Mouse (Mus musculus) left cerebral cortex, postnatal 14 days (tissue): Measurements from ENCODE around the gene Mylk. TPM values are rescaled to one million over a fixed set of nuclear protein-coding genes. Genes with fewer than 3 reads are reported as not detected.
"Not testable (repeated sequence)": the region's sequence is repeated elsewhere in the genome, so short reads cannot be mapped to it uniquely, and the experiment has no call there.

Experiments
- DNase-seq, 2 experiments: peaks; one replicate each; pipeline ENCODE4 v3.0.0; 2021 to 2022; ENCODE audit warnings: low spot score in 2 of 2, mixed read lengths in 1 of 2
- intact Hi-C: fragments of 180-260 bp; cut with DNase I; formaldehyde crosslinking; loops from one replicate; pipeline ENCODE4 v1.15.1; 2025
- long read RNA-seq, 2 experiments: library from polyadenylated mRNA; stranded (forward); transcript quantifications; one replicate each; pipeline ENCODE4 v2.0.0; 2021
- total RNA-seq, 2 experiments: library from RNA; stranded (reverse); gene quantifications; 2 replicates each; pipeline ENCODE4 v1.2.3; 2021

Gene Mylk
- total RNA-seq = 10 to 100 TPM; 11.9 to 13.9 TPM
- long read RNA-seq, experiment 1, partial matches to known transcripts = 3 of 4 reads
- long read RNA-seq, experiment 1, other reads (novel, unspliced or antisense) = 1 of 4 reads
- long read RNA-seq, experiment 2, partial matches to known transcripts = 1 of 4 reads
- long read RNA-seq, experiment 2, other reads (novel, unspliced or antisense) = 3 of 4 reads

DNA sequence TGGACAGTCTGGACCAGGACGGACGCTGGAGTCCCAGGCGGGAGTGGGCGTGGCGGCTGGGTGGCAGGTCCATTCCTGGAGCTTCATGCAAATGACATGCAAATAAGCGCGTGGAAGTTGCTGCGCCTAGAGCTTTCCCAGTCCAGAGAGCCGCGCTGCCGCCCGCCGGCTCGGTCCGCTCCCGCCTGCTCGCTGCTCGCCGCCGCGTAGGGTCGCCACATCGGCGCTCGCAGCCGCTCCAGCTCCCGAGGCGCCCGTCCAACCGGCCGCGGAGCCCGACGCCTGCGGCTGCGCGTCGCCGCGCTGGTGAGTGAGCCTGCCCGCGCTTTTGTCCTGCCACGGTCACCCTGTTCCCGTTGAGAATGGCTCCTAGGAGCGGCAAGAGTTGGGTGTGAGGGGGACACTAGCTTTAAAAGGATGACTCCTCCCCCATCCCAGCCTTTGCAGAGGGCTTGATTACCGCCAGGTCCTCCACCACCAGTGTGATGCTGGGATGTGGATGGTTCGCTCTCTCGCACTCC lies at the start of gene Mylk:
TSS of gene Mylk (plus strand) at position 146 of the 521 bp plus-strand sequence.
- intact Hi-C loops = loop anchor here (10.0 kb wide), 1 partner anchor 130 kb away; no protein-coding TSS in a partner anchor
- DNase-seq = peak; percentile 21 to 68

DNA sequence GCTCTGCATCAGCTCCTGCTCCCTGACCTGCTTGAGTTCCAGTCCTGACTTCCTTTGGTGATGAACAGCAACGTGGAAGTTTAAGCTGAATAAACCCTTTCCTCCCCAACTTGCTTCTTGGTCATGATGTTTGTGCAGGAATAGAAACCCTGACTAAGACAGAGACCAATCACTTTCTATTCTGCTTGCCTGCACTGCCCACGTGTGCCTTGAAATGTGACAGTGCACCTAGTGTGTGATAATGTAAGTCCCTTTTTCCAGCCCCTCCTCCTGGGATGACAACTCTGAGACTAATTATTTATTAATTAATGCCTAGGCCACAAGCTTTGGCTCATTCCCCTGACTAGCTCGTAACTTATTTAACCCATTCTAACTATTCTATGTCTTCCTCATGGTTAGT lies 46.3 kb upstream of the Mylk start:
- intact Hi-C loops = loop anchor here (10.0 kb wide), 1 partner anchor 394 kb away; no protein-coding TSS in a partner anchor
- not testable (repeated sequence) for DNase-seq

DNA sequence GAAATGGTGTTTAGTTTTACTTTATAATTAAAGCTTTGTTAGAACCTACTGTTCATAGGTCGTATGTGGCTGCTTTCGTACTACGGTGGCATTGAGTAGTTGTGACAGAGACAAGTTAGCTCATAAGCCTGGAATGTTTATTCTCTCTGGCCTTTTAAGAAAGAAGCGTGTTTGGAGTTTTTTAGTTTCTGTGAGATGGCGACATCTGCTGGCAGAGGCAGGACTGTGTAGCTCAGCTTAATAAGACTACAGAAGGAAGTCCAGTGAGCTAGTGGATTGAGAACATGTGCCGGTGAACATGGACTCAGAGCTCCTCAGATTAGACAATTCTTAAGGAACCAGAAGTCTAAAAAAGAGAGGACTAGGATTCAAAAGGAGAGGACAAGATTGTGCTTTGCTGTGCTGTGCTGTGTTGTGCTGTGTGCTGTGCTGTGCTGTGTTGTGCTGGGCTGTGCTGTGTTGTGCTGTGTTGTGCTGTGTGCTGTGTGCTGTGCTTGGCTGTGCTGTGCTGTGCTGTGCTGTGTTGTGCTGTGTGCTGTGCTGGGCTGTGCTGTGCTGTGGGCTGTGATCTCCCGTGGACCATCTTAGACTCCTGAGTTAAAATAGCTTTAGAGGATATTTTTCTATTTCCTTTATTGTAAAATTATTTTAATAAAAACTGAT lies 44.7 kb upstream of the Mylk start:
- peak; percentile 79 to 85 for DNase-seq
- intact Hi-C loops = loop anchor here (2.0 to 5.0 kb wide), 2 partner anchors 33 to 163 kb away; no protein-coding TSS in a partner anchor

DNA sequence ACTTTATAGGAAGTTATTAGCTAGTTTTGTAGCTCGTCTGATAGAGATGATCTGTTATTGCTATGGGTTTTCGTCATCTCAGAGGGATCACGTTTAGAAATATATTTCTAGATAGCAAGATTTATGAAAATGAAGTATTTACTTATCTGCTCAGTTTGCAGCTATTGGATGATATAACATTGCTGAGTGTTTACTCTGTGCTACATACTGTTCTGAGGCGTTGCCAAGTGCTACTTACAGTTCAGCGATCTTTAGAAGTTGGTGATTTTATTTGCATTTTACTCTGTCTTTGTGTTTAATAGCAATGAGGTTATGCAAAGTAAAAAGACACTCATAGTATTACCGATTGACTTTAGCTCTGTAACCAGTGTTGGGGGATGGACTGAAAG lies 44.2 kb upstream of the Mylk start:
- intact Hi-C loops = loop anchor here (2.0 to 5.0 kb wide), 2 partner anchors 34 to 164 kb away; no protein-coding TSS in a partner anchor

DNA sequence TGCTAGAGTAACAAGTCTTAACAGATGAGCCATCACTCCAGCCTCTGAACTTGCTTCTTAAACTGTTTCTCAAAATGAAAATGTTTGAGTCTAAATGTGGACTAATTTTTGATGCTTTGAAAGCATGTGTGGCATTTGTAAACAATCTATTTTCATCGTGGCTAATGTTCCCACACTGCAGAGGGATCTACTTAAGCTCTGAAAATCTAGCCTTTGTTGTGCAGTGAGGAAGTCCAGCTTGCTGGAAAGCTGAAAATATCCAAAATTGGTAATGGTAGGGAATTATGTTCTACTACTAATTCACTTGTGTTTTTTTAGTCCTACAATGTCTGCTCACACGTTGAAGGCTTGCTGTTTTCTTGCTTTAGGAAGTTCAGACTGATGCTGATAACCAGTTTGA lies 39.0 kb upstream of the Mylk start:
- intact Hi-C loops = no loop called here
- no peak for DNase-seq

More for the DNA sequence above, 44.2 kb upstream of the Mylk start:
- DNase-seq = no peak

DNA sequence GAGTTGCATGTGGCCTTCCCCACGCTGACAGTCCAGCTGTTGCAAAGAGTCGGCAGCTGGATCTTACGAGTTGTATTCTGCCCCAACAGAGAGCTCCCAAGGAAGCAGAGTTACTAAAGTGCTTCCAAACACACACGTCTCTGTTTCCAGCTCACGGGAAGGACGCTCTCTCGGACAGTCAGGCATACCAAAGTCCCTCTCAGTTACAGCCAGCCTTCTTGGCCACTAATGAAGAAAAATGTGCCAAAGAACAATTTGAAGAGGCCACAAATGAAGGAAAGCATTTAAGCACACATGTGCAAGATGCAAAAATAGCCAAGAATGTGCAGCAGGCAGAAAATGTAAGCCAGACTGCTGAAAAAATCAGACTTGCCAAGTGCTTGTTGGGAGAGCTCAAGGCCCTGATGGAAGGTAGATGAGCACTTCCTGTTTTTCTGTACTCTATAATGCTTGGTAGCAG lies 38.5 kb upstream of the Mylk start:
- peak in 1 of 2 experiments; percentile 42 for DNase-seq
- intact Hi-C loops = no loop called here

DNA sequence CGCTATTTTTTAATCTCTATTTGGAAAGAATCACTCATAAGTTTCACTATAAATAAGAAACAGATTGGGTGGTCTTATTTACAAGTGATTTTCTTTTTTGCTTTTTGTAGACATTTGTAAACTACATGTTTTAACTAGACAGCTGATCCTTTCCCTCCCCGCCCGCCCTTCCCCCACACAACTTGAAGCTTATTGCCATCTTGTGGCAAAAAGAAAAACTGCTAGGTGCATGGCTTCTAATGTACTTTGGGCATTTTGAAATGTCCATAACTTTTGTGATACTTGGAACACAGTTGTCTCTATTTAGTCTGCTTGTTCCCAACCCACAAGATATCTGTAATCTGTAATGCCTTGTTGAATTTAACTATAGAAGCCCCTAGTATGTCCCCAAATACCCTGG lies 33.5 kb upstream of the Mylk start:
- intact Hi-C loops = no loop called here
- no peak for DNase-seq

DNA sequence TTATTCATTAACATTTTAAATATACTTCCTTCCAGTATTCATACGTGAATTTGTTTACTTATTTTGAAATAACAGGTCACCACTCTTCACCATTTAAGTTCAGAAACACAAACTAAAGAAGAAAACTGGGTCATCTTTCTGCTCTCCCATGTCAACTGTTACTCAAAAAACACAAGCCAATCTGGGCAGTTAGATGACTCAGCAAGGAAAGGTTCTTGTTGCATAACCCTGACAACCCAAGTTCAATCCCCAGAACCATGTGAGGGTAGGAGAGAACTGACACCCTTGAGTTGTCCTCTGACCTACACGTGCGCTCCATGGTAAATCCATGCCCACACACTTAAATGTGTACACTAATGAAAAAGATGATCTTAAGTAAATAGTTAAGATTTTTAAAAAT lies 19.9 kb upstream of the Mylk start:
- intact Hi-C loops = no loop called here
- no peak for DNase-seq

DNA sequence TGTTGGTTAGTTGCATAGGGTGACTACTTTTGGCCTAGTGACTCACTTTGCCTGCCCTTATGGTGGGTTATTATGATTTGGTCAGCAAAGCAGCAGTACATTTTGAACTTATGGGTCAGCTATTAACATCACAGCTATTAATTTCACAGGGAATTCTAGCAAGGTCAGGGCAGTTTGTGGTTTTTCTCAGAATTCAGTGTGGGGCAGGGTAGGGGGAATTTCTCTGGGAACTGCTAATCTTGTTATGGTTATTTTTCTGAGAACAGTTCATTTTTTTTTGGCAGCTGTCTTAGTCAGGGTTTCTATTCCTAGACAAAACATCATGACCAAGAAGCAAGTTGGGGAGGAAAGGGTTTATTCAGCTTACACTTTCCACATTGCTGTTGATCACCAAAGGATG lies 16.4 kb upstream of the Mylk start:
- DNase-seq, intact Hi-C loops: not testable (repeated sequence)

DNA sequence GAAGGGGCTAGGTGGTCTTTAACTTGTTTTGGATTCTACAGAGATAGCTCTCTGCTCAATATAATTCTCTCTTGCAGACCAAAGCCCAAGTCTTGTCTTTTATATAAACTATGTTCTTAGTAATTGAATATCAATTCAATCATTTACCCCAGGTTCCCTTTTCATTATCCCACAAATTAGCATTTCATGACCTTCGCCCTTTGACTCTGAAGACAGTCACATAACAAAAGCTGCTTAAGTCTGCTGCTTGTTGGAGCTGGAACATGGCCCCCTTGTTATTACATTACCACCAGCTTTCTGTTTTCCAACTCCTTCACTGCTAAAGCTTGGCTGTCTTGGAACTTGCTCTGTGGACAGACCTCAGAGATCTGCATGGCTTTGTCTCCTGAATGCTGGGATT lies 15.6 kb upstream of the Mylk start:
- intact Hi-C loops = no loop called here
- DNase-seq = no peak

DNA sequence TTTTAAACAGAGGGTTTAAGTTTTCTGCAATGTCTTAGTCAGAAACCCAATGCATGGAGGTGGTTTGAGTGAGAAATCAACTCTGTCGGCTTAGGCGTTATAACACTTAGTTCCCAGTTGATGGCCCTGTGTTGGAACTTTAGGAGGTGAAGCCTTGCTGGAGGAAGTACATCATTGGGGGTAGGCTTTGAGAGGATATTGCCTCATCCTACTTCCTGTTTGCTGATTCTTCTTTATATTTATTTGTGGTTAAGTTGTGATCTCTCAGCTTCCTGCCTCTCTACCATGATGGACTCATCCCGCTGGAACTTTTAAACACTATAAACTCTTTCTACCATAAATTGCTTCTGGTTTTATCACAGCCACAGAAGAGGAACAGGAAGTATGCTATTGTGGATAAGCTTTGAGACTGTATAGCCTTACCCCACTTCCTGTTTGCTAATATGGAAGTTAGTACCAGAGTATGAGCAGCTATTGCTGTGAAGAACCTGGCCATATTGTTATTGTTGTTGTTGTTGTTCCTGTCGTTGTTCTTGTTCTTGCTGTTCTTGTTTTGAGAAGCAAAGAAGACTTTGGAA lies 6.3 kb upstream of the Mylk start:
- no peak for DNase-seq
- intact Hi-C loops = no loop called here

DNA sequence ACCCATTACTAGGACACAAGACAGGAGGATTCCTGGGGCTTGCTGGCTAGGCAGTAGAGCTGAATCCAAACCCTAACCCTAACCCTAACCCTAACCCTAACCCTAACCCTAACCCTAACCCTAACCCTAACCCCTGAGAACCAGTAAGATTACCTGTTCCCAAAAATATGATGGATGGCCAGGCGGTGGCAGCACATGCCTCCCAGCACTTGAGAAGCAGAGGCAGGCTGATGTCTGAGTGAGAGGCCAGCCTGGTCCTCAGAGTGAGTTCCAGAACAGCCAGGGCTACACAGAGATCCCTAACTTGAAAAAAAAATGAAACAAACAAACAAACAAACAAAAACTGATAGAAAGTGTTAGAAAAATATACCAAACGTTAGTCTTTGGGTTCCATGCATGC lies 2.1 kb upstream of the Mylk start:
- no peak for DNase-seq
- intact Hi-C loops = loop anchor here (10.0 kb wide), 1 partner anchor 132 kb away; no protein-coding TSS in a partner anchor

DNA sequence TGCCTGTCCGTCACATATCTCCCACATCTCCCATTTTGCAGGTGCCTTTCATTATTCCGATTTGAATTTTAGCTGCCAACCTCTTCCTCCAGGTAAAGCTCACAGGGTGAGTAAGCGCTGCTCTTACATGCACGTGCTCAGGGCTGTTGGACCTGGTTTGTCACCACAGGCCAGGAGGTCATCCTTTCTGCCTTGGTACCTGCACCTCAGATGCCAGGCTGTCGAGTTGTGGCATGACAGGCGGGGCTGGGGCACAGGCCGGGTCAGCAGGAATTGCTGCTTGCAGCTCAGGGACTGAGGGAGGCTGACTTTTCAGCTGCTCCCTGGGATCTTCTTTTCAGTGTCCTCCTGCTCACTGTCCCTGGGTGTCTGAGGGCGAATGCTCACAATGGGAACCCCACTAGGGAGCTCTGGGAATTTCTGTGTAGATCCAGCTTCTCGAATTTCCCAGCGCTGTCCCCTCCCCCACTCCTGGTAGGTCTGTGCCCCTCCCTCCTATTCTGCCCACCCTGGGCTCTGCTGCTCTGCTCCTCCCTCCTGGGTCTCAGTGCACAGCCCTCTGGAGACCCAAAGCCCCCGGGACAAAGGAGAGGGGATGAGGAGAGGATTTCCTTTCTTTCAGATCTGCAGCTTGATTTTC lies 3.2 kb downstream of the Mylk start:
- no peak for DNase-seq
- intact Hi-C loops = loop anchor here (10.0 kb wide), 1 partner anchor 127 kb away; no protein-coding TSS in a partner anchor

DNA sequence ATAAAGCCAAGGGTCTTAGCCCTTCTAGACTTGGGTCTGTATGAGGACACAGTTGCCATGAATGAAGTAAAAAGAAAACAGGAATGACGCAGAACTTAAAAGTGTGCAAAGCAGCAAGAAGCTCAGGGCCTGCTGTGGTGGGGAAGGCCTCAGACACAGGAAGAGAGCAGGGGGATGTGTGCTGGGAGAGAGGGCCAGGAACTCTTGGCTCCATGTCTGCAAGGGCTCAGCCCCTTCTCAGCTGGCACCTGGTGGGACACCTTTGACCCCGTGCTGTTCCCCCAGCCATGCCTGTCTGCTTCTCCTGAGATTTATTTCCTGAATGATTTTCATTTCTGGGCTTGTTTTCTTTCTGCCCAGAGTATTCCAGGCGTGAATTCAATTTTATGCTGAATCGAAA lies 4.5 kb downstream of the Mylk start:
- intact Hi-C loops = loop anchor here (10.0 kb wide), 1 partner anchor 125 kb away; no protein-coding TSS in a partner anchor

DNA sequence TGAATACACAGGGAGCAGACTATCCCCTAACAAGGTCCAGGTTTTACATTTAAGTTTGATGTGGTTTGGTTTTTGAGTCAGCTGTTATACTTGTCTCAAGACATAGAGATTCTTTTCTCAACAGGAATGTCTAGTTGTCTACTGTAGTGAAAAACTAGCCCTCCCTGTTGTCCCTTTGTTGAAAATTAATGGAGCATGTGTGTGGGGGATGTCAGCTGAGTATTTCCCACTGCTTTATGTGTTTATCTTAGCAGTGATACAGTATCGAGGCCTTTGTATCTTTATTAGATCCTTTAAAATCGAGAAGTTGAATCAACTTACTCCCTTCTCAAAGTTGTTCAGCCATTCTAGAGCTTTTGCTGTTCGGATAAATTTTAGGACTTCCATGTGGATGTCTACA lies 7.0 kb downstream of the Mylk start:
- no peak for DNase-seq
- intact Hi-C loops = no loop called here

More for the DNA sequence above, 4.5 kb downstream of the Mylk start:
- no peak for DNase-seq

DNA sequence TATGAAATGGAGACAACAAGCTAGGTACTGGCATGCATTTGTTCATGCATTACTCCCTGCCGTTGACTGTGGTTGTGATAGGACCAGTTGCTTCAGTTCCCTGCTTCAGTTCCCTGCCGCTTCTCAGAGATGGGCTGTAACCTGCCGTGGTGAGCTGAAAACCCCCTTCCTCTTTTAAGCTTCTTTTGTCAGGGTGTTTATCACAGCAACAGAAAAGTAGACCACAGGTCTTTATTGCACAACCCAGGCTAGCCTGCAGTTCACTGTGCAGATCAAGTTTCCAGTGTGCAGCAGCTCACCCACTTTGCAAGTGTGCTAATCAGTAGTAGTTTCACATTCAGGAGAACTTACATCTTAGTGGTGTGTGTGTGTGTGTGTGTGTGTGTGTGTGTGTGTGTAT lies 8.0 kb downstream of the Mylk start:
- intact Hi-C loops = no loop called here
- no peak for DNase-seq

DNA sequence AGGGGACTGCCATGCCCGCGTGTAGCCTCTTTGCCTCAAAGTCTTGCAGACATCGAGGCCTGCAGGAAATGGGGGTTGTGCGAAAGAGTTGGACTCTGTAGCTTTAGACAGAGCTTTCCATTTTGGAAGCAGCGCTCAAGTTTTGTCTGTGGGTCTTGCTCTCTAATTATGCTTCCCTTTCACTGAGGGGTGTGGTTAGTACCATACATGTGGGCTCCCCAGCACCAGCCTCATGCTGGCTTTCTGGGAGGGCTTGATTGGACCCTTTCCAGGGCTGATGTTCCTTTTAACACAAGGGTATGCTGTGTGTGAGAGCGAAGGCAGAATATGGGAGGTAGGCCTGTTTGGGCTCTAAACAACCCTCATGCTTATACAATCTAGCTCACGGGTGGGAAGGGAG lies 12.0 kb downstream of the Mylk start:
- intact Hi-C loops = no loop called here
- no peak for DNase-seq

DNA sequence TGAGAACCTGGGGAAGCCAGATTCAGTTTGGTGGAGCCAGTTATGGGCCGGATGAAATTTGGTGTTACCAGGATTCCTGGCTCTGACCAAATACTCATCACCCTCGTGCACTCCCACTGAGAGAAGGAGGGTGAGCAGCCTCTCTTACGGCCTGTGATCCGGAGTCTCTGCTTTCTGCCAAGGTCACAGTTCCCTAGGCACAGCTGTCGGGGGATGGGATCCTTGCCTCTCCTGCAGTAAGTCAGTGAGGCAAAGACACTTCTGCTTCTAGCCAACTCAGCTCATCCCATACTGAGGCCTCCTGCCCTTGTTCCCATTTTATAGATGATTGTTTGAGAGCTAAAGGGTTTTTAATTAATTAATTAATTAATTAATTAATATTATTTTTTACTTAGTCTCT lies 13.2 kb downstream of the Mylk start:
- DNase-seq = no peak
- intact Hi-C loops = no loop called here

DNA sequence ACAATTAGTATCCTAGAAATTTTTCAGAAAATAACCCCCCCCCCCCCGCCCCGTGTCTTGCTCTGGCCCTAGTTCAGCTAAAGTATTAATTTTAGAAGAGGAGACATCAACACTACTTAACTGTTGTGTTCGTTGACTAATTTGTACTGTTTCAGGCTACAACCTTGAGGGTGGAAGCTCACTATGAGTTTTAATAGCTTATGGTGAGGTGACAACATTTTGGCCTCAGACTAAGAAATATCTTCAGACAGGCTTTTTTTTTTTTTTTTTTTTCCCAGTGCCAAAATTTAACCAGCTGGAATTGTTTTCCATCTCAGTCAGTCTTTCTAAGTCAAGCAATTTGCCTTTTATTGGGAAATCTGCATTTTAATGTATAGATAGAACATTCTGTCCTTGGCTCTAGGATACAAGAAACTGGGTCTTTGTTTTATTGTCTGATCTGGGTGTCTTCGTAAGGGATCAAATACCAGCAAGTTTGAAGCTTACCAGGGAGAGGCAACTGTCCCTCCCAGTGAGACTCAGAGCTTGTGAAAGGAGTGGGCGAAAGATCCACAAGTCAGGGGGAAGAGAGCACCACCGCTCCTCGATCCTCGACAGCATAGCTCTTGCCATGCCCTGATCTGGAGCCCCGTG lies 19.1 kb downstream of the Mylk start:
- no peak for DNase-seq
- intact Hi-C loops = no loop called here
